Mouse (Mus musculus) ES-E14 (cell line): ENCODE results near the gene Ppp2r5e.

ENCODE experiments used
- CHD2 ChIP-seq: IDR thresholded peaks from 2 replicates; pipeline ENCODE4 v1.6.1; 2014; ENCODE audit warnings: mild to moderate bottlenecking, low read depth, low read length, inconsistent platforms
- HCFC1 ChIP-seq: IDR thresholded peaks from 2 replicates; pipeline ENCODE4 v1.6.1; 2012; ENCODE audit warnings: low read length, inconsistent platforms, borderline replicate concordance; ENCODE audit not compliant: insufficient read depth
- MAFK ChIP-seq: IDR thresholded peaks from 2 replicates; pipeline ENCODE4 v1.6.1; 2014; ENCODE audit warnings: mild to moderate bottlenecking, low read depth, low read length, inconsistent platforms; ENCODE audit not compliant: insufficient read depth
- ZC3H11A ChIP-seq: IDR thresholded peaks from 2 replicates; pipeline ENCODE4 v1.6.1; 2012; ENCODE audit warnings: low read depth, mild to moderate bottlenecking, inconsistent platforms, low read length, borderline replicate concordance
- ZNF384 ChIP-seq: IDR thresholded peaks from 2 replicates; pipeline ENCODE4 v1.6.1; 2012; ENCODE audit warnings: low read depth, low read length, inconsistent platforms

DNA sequence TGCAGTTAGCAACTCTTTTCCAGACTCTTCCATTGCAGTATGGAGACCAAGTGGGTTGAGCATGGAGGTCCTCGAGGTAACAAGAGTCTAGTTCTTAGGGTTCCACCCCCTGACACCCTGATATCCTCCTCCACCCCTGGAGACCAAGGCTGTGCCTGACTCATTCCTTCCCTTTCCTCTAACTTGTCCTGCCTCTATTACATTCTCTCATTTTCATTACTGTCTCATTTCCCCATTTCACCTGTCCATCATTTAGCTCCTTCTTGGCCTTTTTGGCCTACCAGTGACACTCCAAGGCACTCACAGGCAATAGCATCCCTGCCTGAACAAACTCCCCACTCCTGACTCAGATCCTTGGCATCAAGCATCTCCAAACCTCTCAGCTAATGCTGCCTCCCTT, 98.3 kb downstream of the Ppp2r5e start:
- TF ChIP-seq ZC3H11A (no peak), MAFK (no peak), CHD2 (no peak), ZNF384 (no peak), HCFC1 (no peak)
